Mouse (Mus musculus) midbrain, embryonic 12.5 days (tissue): ENCODE measurements around the gene Pfkfb4. TPM values are rescaled to one million over a fixed set of nuclear protein-coding genes. Genes with fewer than 3 reads are reported as not detected.

Experiments
- ATAC-seq: fragments of 200-750 bp; cut with Nextera tagmentation; 2 replicates; pipeline ENCODE4 v1.8.0; 2017; ENCODE audit warnings: low read depth, moderate TSS enrichment, moderate library complexity; ENCODE audit not compliant: low FRiP score
- H3K27ac ChIP-seq: fragments of 300-500 bp; sonication (generic); replicated peaks from 2 replicates; pipeline ENCODE4 v1.5.1; 2016; ENCODE audit warnings: mild to moderate bottlenecking
- H3K27me3 ChIP-seq: fragments of 300-500 bp; sonication (generic); 2 replicates; pipeline ENCODE4 v1.6.1; 2016; ENCODE audit warnings: mild to moderate bottlenecking
- H3K36me3 ChIP-seq: fragments of 300-500 bp; sonication (generic); 2 replicates; pipeline ENCODE4 v1.6.1; 2016
- H3K4me1 ChIP-seq: fragments of 300-500 bp; sonication (generic); 2 replicates; pipeline ENCODE4 v1.6.1; 2016
- H3K4me2 ChIP-seq: fragments of 300-500 bp; sonication (generic); replicated peaks from 2 replicates; pipeline ENCODE4 v1.6.1; 2016; ENCODE audit warnings: mild to moderate bottlenecking, moderate library complexity
- H3K4me3 ChIP-seq: fragments of 300-500 bp; sonication (generic); 2 replicates; pipeline ENCODE4 v1.5.1; 2016; ENCODE audit warnings: mild to moderate bottlenecking
- H3K9ac ChIP-seq: fragments of 300-500 bp; sonication (generic); replicated peaks from 2 replicates; pipeline ENCODE4 v1.6.1; 2016; ENCODE audit warnings: mild to moderate bottlenecking, moderate library complexity
- H3K9me3 ChIP-seq: fragments of 300-500 bp; sonication (generic); 2 replicates; pipeline ENCODE4 v1.6.1; 2016; ENCODE audit warnings: mild to moderate bottlenecking
- WGBS: fragments of 180-500 bp; shearing (Covaris S2); methylation state at CpG from one replicate; pipeline ENCODE4 v1.1.7; 2016; 5-methylcytosine and 5-hydroxymethylcytosine counted together
- polyA plus RNA-seq: library from polyadenylated mRNA; unstranded; fragments of >200 nt; fragmentation: Nextera tagmentation; extraction: Ambion mirVana; gene quantifications from 2 replicates; pipeline ENCODE4 v1.2.1, GENCODE M21; 2016

Pfkfb4 gene
- polyA plus RNA-seq, 1 experiment from 2014 or later = 18.5 TPM

GRCm38 (mm10) chr9:109040216-109040615 is 48.6 kb downstream of the Pfkfb4 start:
- H3K9me3 ChIP-seq = no peaks in the 10 kb centered on the region
- 0 out of 2 replicates have a peak, but pooled peaks cover 9% of the 10 kb centered on the region for H3K27me3 ChIP-seq
- H3K4me2 ChIP-seq = no peak overlapping the region
- 82% methylated on average over 8 of the region's 8 CpGs for WGBS
- no peak overlapping the region for H3K27ac ChIP-seq
- H3K36me3 ChIP-seq = no peaks in the 10 kb centered on the region
- H3K4me1 ChIP-seq = peaks cover 13% of the 10 kb centered on the region
- H3K9ac ChIP-seq = no peak overlapping the region
- H3K4me3 ChIP-seq = no peak overlapping the region
- no peak for ATAC-seq

- H3K9ac ChIP-seq = no peak overlapping the region; the same call in 1 of the 2 replicates
- H3K9me3 ChIP-seq = no peaks in the 10 kb centered on the region
- H3K4me1 ChIP-seq = peaks cover 13% of the 10 kb centered on the region
- no peak for ATAC-seq
- H3K27ac ChIP-seq = no peak overlapping the region
- H3K36me3 ChIP-seq = no peaks in the 10 kb centered on the region
- no peak overlapping the region for H3K4me3 ChIP-seq
- 72% methylated on average over 6 of the region's 6 CpGs for WGBS
- H3K27me3 ChIP-seq = 0 out of 2 replicates have a peak, but pooled peaks cover 9% of the 10 kb centered on the region
- H3K4me2 ChIP-seq = no peak overlapping the region
Measured at GRCm38 (mm10) chr9:109040906-109041305, 49.3 kb downstream of the Pfkfb4 start.

GRCm38 (mm10) chr9:109041351-109041750 is 49.8 kb downstream of the Pfkfb4 start:
- H3K9ac ChIP-seq = no peak overlapping the region
- ATAC-seq = no peak
- no peak overlapping the region for H3K27ac ChIP-seq
- H3K27me3 ChIP-seq = 0 out of 2 replicates have a peak, but pooled peaks cover 9% of the 10 kb centered on the region
- H3K4me1 ChIP-seq = peaks cover 13% of the 10 kb centered on the region
- H3K4me3 ChIP-seq = no peak overlapping the region
- H3K9me3 ChIP-seq = no peaks in the 10 kb centered on the region
- no peak overlapping the region for H3K4me2 ChIP-seq
- H3K36me3 ChIP-seq = no peaks in the 10 kb centered on the region
- 86% methylated on average over 5 of the region's 7 CpGs for WGBS

- no peaks in the 10 kb centered on the region for H3K9me3 ChIP-seq
- H3K4me3 ChIP-seq = no peak overlapping the region
- no peaks in the 10 kb centered on the region for H3K27me3 ChIP-seq
- no peak overlapping the region for H3K27ac ChIP-seq
- H3K4me2 ChIP-seq = no peak overlapping the region
- H3K9ac ChIP-seq = no peak overlapping the region
- 42% methylated on average over 5 of the region's 5 CpGs for WGBS
- no peak for ATAC-seq
- no peaks in the 10 kb centered on the region for H3K36me3 ChIP-seq
- H3K4me1 ChIP-seq = no peaks in the 10 kb centered on the region
Measured at GRCm38 (mm10) chr9:109046306-109046705, 54.7 kb downstream of the Pfkfb4 start.

- Histone ChIP-seq H3K9ac (no peak overlapping the region), H3K27me3 (no peaks in the 10 kb centered on the region), H3K4me2 (no peak overlapping the region), H3K4me3 (no peak overlapping the region), H3K36me3 (no peaks in the 10 kb centered on the region), H3K27ac (no peak overlapping the region), H3K4me1 (peaks cover under 1% of the 10 kb centered on the region), H3K9me3 (no peaks in the 10 kb centered on the region)
- 77% methylated on average over 7 of the region's 7 CpGs for WGBS
- ATAC-seq = no peak
Measured at GRCm38 (mm10) chr9:109049316-109049715, 57.7 kb downstream of the Pfkfb4 start.

- Histone ChIP-seq H3K27me3 (no peaks in the 10 kb centered on the region), H3K4me2 (no peak overlapping the region), H3K27ac (no peak overlapping the region), H3K9me3 (no peaks in the 10 kb centered on the region), H3K4me3 (no peak overlapping the region), H3K9ac (0 out of 2 replicates have a peak overlapping the region, but pooled peaks have one; percentile 24), H3K36me3 (no peaks in the 10 kb centered on the region), H3K4me1 (peaks cover 8% of the 10 kb centered on the region)
- 80% methylated on average over 9 of the region's 9 CpGs for WGBS
- no peak for ATAC-seq
Measured at GRCm38 (mm10) chr9:109049996-109050673, 58.6 kb downstream of the Pfkfb4 start.

GRCm38 (mm10) chr9:109050674-109050997 is 59.1 kb downstream of the Pfkfb4 start:
- ATAC-seq = no peak

GRCm38 (mm10) chr9:109051011-109051501 is 59.5 kb downstream of the Pfkfb4 start:
- Histone ChIP-seq H3K4me2 (no peak overlapping the region), H3K9me3 (no peaks in the 10 kb centered on the region), H3K27ac (no peak overlapping the region), H3K27me3 (no peaks in the 10 kb centered on the region), H3K36me3 (no peaks in the 10 kb centered on the region), H3K4me3 (no peak overlapping the region), H3K9ac (no peak overlapping the region), H3K4me1 (peaks cover 11% of the 10 kb centered on the region)
- WGBS = 94% methylated on average over 13 of the region's 13 CpGs
- ATAC-seq = no peak

More at GRCm38 (mm10) chr9:109050674-109050997, 59.1 kb downstream of the Pfkfb4 start:
- Histone ChIP-seq H3K36me3 (no peaks in the 10 kb centered on the region), H3K9me3 (no peaks in the 10 kb centered on the region), H3K27me3 (no peaks in the 10 kb centered on the region), H3K4me2 (no peak overlapping the region), H3K4me1 (peaks cover 11% of the 10 kb centered on the region), H3K4me3 (no peak overlapping the region), H3K27ac (no peak overlapping the region), H3K9ac (no peak overlapping the region)
- WGBS = 85% methylated on average over 3 of the region's 3 CpGs

- no peak overlapping the region for H3K27ac ChIP-seq
- 91% methylated on average over 10 of the region's 10 CpGs for WGBS
- no peaks in the 10 kb centered on the region for H3K9me3 ChIP-seq
- H3K4me3 ChIP-seq = no peak overlapping the region
- H3K27me3 ChIP-seq = no peaks in the 10 kb centered on the region
- ATAC-seq = no peak
- H3K4me1 ChIP-seq = peaks cover 11% of the 10 kb centered on the region
- no peak overlapping the region for H3K4me2 ChIP-seq
- H3K36me3 ChIP-seq = peaks cover 6% of the 10 kb centered on the region
- no peak overlapping the region for H3K9ac ChIP-seq
Measured at GRCm38 (mm10) chr9:109051651-109052489, 60.3 kb downstream of the Pfkfb4 start.

- no peaks in the 10 kb centered on the region for H3K27me3 ChIP-seq
- H3K36me3 ChIP-seq = peaks cover 14% of the 10 kb centered on the region
- no peak overlapping the region for H3K9ac ChIP-seq
- WGBS = 84% methylated on average over 9 of the region's 9 CpGs
- H3K4me1 ChIP-seq = peaks cover 11% of the 10 kb centered on the region
- ATAC-seq = no peak
- H3K9me3 ChIP-seq = no peaks in the 10 kb centered on the region
- H3K4me2 ChIP-seq = no peak overlapping the region
- H3K4me3 ChIP-seq = no peak overlapping the region
- H3K27ac ChIP-seq = no peak overlapping the region
Measured at GRCm38 (mm10) chr9:109052490-109053260, 61.1 kb downstream of the Pfkfb4 start.

- no peak for ATAC-seq
- Histone ChIP-seq H3K4me1 (peaks cover 11% of the 10 kb centered on the region), H3K36me3 (peaks cover 21% of the 10 kb centered on the region), H3K27me3 (no peaks in the 10 kb centered on the region), H3K4me3 (no peak overlapping the region), H3K4me2 (no peak overlapping the region), H3K9me3 (no peaks in the 10 kb centered on the region), H3K9ac (no peak overlapping the region), H3K27ac (no peak overlapping the region)
- WGBS = 73% methylated on average over 3 of the region's 3 CpGs
Measured at GRCm38 (mm10) chr9:109053366-109053765, 61.8 kb downstream of the Pfkfb4 start.
